Mouse (Mus musculus) erythroblast, embryonic 14.5 days (primary cell): ENCODE measurements around the gene Smarce1. TPM values are rescaled to one million over a fixed set of nuclear protein-coding genes. Genes with fewer than 3 reads are reported as not detected.

Source experiments
- H3K27me3 ChIP-seq: 2 replicates; pipeline ENCODE4 v1.6.1; 2012; ENCODE audit warnings: inconsistent platforms; ENCODE audit not compliant: control insufficient read depth
- H3K36me3 ChIP-seq: 2 replicates; pipeline ENCODE4 v1.6.1; 2012; ENCODE audit warnings: mild to moderate bottlenecking, inconsistent platforms; ENCODE audit not compliant: control insufficient read depth
- H3K4me1 ChIP-seq: 2 replicates; pipeline ENCODE4 v1.6.1; 2012; ENCODE audit warnings: inconsistent platforms; ENCODE audit not compliant: control insufficient read depth
- H3K4me3 ChIP-seq: replicated peaks from 2 replicates; pipeline ENCODE3; 2012; ENCODE audit warnings: moderate library complexity, mild to moderate bottlenecking, inconsistent platforms
- H3K9me3 ChIP-seq: 2 replicates; pipeline ENCODE4 v1.6.1; 2012; ENCODE audit warnings: low read length, inconsistent platforms, mixed read lengths; ENCODE audit not compliant: control insufficient read depth
- GATA1 ChIP-seq: IDR thresholded peaks from 2 replicates; pipeline ENCODE4 v1.6.1; 2012; ENCODE audit warnings: low read length, inconsistent platforms, mixed read lengths
- TAL1 ChIP-seq: IDR thresholded peaks from 3 replicates; pipeline ENCODE4 v1.6.1; 2012; ENCODE audit warnings: low read length, inconsistent platforms, mixed read lengths
- polyA plus RNA-seq: library from polyadenylated mRNA; stranded (reverse); fragments of >175 nt; gene quantifications from 2 replicates; pipeline ENCODE4 v1.2.3, GENCODE M21; 2012

Gene Smarce1
- polyA plus RNA-seq, 1 experiment: 58.6 TPM

DNA sequence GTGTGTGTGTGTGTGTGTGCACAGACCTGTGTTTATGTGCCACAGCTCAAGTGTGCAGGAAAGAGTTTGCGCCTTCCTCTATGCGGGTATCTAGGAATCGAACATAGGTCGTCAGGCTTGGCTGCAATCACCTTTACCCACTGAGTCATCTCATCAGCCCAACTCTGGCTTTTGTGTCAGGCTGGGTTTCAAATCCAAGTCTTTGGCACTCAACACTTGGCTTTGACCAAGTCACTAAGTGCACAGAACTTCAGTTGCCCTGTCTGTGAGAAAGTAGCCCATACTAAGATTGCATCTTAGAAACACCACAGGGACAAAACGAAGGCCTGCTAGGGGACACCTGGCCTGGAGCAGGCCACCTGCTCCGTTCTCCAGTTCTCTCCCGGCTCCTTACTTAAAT lies 63.2 kb downstream of the Smarce1 start:
- Histone ChIP-seq H3K4me1 (no peaks in the 10 kb centered on the region), H3K27me3 (no peaks in the 10 kb centered on the region), H3K9me3 (no peaks in the 10 kb centered on the region), H3K36me3 (no peaks in the 10 kb centered on the region), H3K4me3 (no peak overlapping the region)
- no peak for TF ChIP-seq GATA1
- no peak for TF ChIP-seq TAL1

DNA sequence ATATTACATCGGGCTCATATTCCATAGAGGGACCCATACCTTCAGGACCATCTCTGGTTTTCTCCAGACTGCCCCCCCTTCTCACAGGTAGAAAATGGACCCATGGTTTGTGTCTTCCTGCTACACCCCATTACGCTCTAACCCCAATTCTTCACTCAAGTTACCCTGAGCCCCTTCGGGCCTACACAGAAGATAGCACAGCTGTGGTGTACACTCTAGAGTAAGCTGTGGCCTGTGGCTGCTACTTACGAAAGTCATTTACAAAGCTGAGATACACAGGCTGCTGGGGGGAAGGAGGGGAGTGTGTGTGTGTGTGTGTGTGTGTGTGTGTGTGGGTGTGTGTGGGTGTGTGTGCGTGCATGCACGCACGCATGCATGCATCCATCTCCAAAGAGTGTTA lies 64.6 kb downstream of the Smarce1 start:
- H3K27me3 ChIP-seq: no peaks in the 10 kb centered on the region
- H3K9me3 ChIP-seq: no peaks in the 10 kb centered on the region
- TF ChIP-seq GATA1 (no peak), TAL1 (no peak)
- H3K4me1 ChIP-seq: no peaks in the 10 kb centered on the region
- no peaks in the 10 kb centered on the region for H3K36me3 ChIP-seq
- H3K4me3 ChIP-seq: no peak overlapping the region

GRCm38 (mm10) chr11:99165031-99165752 lies 65.6 kb downstream of the Smarce1 start:
- Histone ChIP-seq H3K4me1 (no peaks in the 10 kb centered on the region), H3K4me3 (no peak overlapping the region), H3K9me3 (no peaks in the 10 kb centered on the region), H3K36me3 (no peaks in the 10 kb centered on the region), H3K27me3 (no peaks in the 10 kb centered on the region)
- TF ChIP-seq GATA1: no peak
- no peak for TF ChIP-seq TAL1

DNA sequence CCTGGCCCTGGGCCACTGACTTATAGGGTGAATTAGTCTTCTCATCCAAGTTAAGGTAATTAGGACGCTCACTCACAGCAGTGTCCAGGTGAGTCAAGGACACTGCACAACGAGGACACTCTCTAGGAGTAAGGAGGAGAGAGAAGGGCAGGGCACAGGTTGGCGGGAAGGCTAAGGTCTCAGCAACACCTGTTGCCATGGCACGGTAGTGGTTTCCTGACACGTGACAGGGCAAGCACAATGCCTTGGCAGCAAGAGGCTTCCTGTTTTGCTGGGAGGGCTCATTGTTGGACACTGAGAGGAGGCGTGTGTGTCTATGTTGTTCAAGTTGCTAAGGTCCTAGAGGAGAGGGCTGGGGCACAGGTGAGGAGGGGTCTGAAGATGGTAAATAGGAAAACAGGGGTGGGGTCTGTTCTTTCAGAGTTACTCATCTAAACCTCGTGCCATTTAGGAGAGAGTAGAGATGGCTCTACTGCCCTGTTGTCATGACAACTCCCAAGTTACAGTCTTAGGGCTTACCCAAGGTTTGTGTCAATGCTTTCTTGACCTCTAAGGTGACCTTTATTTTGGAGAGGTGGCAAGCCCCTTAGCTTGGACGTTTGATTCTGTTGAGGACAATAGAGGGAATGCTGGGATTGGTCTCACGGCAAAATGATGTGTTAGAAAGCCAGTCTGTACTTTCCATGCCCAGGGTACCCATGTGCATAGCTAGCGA lies 67.7 kb downstream of the Smarce1 start:
- H3K4me1 ChIP-seq: no peaks in the 10 kb centered on the region
- no peak overlapping the region for H3K4me3 ChIP-seq
- no peaks in the 10 kb centered on the region for H3K9me3 ChIP-seq
- no peaks in the 10 kb centered on the region for H3K36me3 ChIP-seq
- TF ChIP-seq TAL1 (no peak), GATA1 (no peak)
- H3K27me3 ChIP-seq: no peaks in the 10 kb centered on the region

DNA sequence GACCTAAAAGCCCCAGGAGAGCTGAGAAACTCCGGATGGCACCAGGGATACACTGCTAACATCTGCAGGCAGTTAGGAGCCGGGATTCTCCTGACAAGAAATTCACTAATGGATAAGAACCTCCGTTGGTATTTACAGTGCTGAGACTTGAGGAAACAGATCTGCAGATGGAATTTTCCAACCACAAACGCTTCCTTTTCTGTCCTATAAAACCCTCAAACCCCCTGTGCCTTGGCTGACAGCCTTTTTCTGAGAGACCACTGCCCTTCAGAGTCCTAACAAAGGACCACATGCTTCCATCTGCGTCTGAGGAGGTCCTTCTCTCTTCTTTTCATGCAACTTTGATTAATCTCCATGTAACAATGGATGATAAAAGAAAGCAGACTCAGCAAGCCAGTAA lies 69.2 kb downstream of the Smarce1 start:
- no peaks in the 10 kb centered on the region for H3K4me1 ChIP-seq
- H3K4me3 ChIP-seq: no peak overlapping the region
- H3K36me3 ChIP-seq: no peaks in the 10 kb centered on the region
- no peaks in the 10 kb centered on the region for H3K9me3 ChIP-seq
- TF ChIP-seq GATA1 (no peak), TAL1 (no peak)
- no peaks in the 10 kb centered on the region for H3K27me3 ChIP-seq

- H3K9me3 ChIP-seq: no peaks in the 10 kb centered on the region
- no peak overlapping the region for H3K4me3 ChIP-seq
- H3K36me3 ChIP-seq: no peaks in the 10 kb centered on the region
- TF ChIP-seq GATA1 (no peak), TAL1 (no peak)
- no peaks in the 10 kb centered on the region for H3K4me1 ChIP-seq
- H3K27me3 ChIP-seq: no peaks in the 10 kb centered on the region
These were observed 70.6 kb downstream of the Smarce1 start for GRCm38 (mm10) chr11:99160228-99160627.

Other genes starting within 250 kb of the Smarce1 start
- gene Gjd3, start 248.0 kb downstream of the Smarce1 start, polyA plus RNA-seq: not detected in 2 replicates
- gene Top2a, start 206.8 kb downstream of the Smarce1 start, polyA plus RNA-seq: 5.6 and 7.1 TPM in 2 replicates
- gene Igfbp4, start 189.8 kb downstream of the Smarce1 start, polyA plus RNA-seq: 2.0 and 2.9 TPM in 2 replicates
- gene Tns4, start 141.7 kb downstream of the Smarce1 start, polyA plus RNA-seq: not detected in 2 replicates
- 0.06 TPM in 1 of 2 replicates, not detected in the other for gene Ccr7, start 75.9 kb downstream of the Smarce1 start, polyA plus RNA-seq
- 0.02 TPM in 1 of 2 replicates, not detected in the other for gene Krt222, start 13.1 kb upstream of the Smarce1 start, polyA plus RNA-seq
- gene Krt24, start 54.2 kb upstream of the Smarce1 start, polyA plus RNA-seq: not detected in 2 replicates
- not detected in 2 replicates for gene Krt25, start 91.9 kb upstream of the Smarce1 start, polyA plus RNA-seq
- gene Krt26, start 106.9 kb upstream of the Smarce1 start, polyA plus RNA-seq: not detected in 2 replicates
- not detected in 2 replicates for gene Krt27, start 120.1 kb upstream of the Smarce1 start, polyA plus RNA-seq
- not detected in 2 replicates for gene Krt28, start 143.9 kb upstream of the Smarce1 start, polyA plus RNA-seq
- 0.22 and 0.51 TPM in 2 replicates for gene Krt10, start 158.3 kb upstream of the Smarce1 start, polyA plus RNA-seq
- not detected in 2 replicates for gene Krt12, start 191.2 kb upstream of the Smarce1 start, polyA plus RNA-seq
- not detected in 2 replicates for gene Krt20, start 207.1 kb upstream of the Smarce1 start, polyA plus RNA-seq